Mouse (Mus musculus): Measurements from ENCODE around the gene Kmt5c. TPM values are rescaled to one million over a fixed set of nuclear protein-coding genes. Genes with fewer than 3 reads are reported as not detected.

Kmt5c gene
- polyA plus RNA-seq (2012; ENCODE audit: insufficient read depth, insufficient read length, missing spikeins) = 20.0 and 25.7 TPM in 2 replicates

- Histone ChIP-seq H3K4me1 (ENCODE audit: control insufficient read depth, insufficient read depth, insufficient read length, low read length) (peaks cover 2% of the 10 kb centered on the region), H3K4me3 (ENCODE audit: insufficient read depth, low read depth, low read length) (peak within 1 kb of the TSS; percentile 79), H3K27ac (replicated peaks; ENCODE audit: low read depth, low read length) (peak within 1 kb of the TSS; percentile 82)
Observed at GRCm38 (mm10) chr7:4739544-4740275, at the start of gene Kmt5c. Kmt5c (plus strand) TSS chr7:4740115.

- no peaks in the 10 kb centered on the region for H3K4me1 ChIP-seq (ENCODE audit: control insufficient read depth, insufficient read depth, insufficient read length, low read length)
- H3K4me3 ChIP-seq (ENCODE audit: insufficient read depth, low read depth, low read length) = peak within 1 kb of the TSS; percentile 18; the same call in 1 of the 2 replicates
- H3K27ac ChIP-seq (replicated peaks; ENCODE audit: low read depth, low read length) = no peak within 1 kb of the TSS
Observed at GRCm38 (mm10) chr7:4690387-4690786, 49.5 kb upstream of the Kmt5c start, which contains the start of gene Brsk1. Brsk1 (plus strand) TSS chr7:4690604.

GRCm38 (mm10) chr7:4690951-4691653 is 48.8 kb upstream of the Kmt5c start:
- no peak overlapping the region for H3K27ac ChIP-seq (replicated peaks; ENCODE audit: low read depth, low read length)
- peak overlapping the region; percentile 18; the same call in 1 of the 2 replicates for H3K4me3 ChIP-seq (ENCODE audit: insufficient read depth, low read depth, low read length)
- H3K4me1 ChIP-seq (ENCODE audit: control insufficient read depth, insufficient read depth, insufficient read length, low read length) = no peaks in the 10 kb centered on the region

GRCm38 (mm10) chr7:4693004-4693403 is 46.9 kb upstream of the Kmt5c start:
- H3K4me1 ChIP-seq (ENCODE audit: control insufficient read depth, insufficient read depth, insufficient read length, low read length) = no peaks in the 10 kb centered on the region
- no peak overlapping the region for H3K27ac ChIP-seq (replicated peaks; ENCODE audit: low read depth, low read length)
- H3K4me3 ChIP-seq (ENCODE audit: insufficient read depth, low read depth, low read length) = no peak overlapping the region

- Histone ChIP-seq H3K4me1 (ENCODE audit: control insufficient read depth, insufficient read depth, insufficient read length, low read length) (no peaks in the 10 kb centered on the region), H3K4me3 (ENCODE audit: insufficient read depth, low read depth, low read length) (no peak overlapping the region), H3K27ac (replicated peaks; ENCODE audit: low read depth, low read length) (no peak overlapping the region)
Observed at GRCm38 (mm10) chr7:4702334-4702733, 37.6 kb upstream of the Kmt5c start.

- H3K4me3 ChIP-seq (ENCODE audit: insufficient read depth, low read depth, low read length) = no peak overlapping the region
- H3K27ac ChIP-seq (replicated peaks; ENCODE audit: low read depth, low read length) = no peak overlapping the region
- H3K4me1 ChIP-seq (ENCODE audit: control insufficient read depth, insufficient read depth, insufficient read length, low read length) = no peaks in the 10 kb centered on the region
Observed at GRCm38 (mm10) chr7:4703195-4703594, 36.7 kb upstream of the Kmt5c start.

GRCm38 (mm10) chr7:4705098-4705497 is 34.8 kb upstream of the Kmt5c start:
- Histone ChIP-seq H3K4me1 (ENCODE audit: control insufficient read depth, insufficient read depth, insufficient read length, low read length) (no peaks in the 10 kb centered on the region), H3K27ac (replicated peaks; ENCODE audit: low read depth, low read length) (no peak overlapping the region), H3K4me3 (ENCODE audit: insufficient read depth, low read depth, low read length) (no peak overlapping the region)

- Histone ChIP-seq H3K4me1 (ENCODE audit: control insufficient read depth, insufficient read depth, insufficient read length, low read length) (no peaks in the 10 kb centered on the region), H3K27ac (replicated peaks; ENCODE audit: low read depth, low read length) (no peak overlapping the region), H3K4me3 (ENCODE audit: insufficient read depth, low read depth, low read length) (no peak overlapping the region)
Observed at GRCm38 (mm10) chr7:4712594-4712993, 27.3 kb upstream of the Kmt5c start.

GRCm38 (mm10) chr7:4716955-4717354 is 23.0 kb upstream of the Kmt5c start:
- H3K4me1 ChIP-seq (ENCODE audit: control insufficient read depth, insufficient read depth, insufficient read length, low read length) = no peaks in the 10 kb centered on the region
- H3K27ac ChIP-seq (replicated peaks; ENCODE audit: low read depth, low read length) = no peak overlapping the region
- no peak overlapping the region for H3K4me3 ChIP-seq (ENCODE audit: insufficient read depth, low read depth, low read length)

- no peaks in the 10 kb centered on the region for H3K4me1 ChIP-seq (ENCODE audit: control insufficient read depth, insufficient read depth, insufficient read length, low read length)
- H3K4me3 ChIP-seq (ENCODE audit: insufficient read depth, low read depth, low read length) = no peak overlapping the region
- H3K27ac ChIP-seq (replicated peaks; ENCODE audit: low read depth, low read length) = no peak overlapping the region
Observed at GRCm38 (mm10) chr7:4719276-4719675, 20.6 kb upstream of the Kmt5c start.

- H3K4me1 ChIP-seq (ENCODE audit: control insufficient read depth, insufficient read depth, insufficient read length, low read length) = no peaks in the 10 kb centered on the region
- 0 out of 2 replicates have a peak overlapping the region, but pooled peaks have one; percentile 31 for H3K27ac ChIP-seq (replicated peaks; ENCODE audit: low read depth, low read length)
- peak overlapping the region; percentile 45 for H3K4me3 ChIP-seq (ENCODE audit: insufficient read depth, low read depth, low read length)
Observed at GRCm38 (mm10) chr7:4723508-4723907, 16.4 kb upstream of the Kmt5c start.

- H3K4me3 ChIP-seq (ENCODE audit: insufficient read depth, low read depth, low read length) = peak overlapping the region; percentile 12; the same call in 1 of the 2 replicates
- H3K27ac ChIP-seq (replicated peaks; ENCODE audit: low read depth, low read length) = peak overlapping the region; percentile 55; the same call in 1 of the 2 replicates
- no peaks in the 10 kb centered on the region for H3K4me1 ChIP-seq (ENCODE audit: control insufficient read depth, insufficient read depth, insufficient read length, low read length)
Observed at GRCm38 (mm10) chr7:4724359-4724758, 15.6 kb upstream of the Kmt5c start.

GRCm38 (mm10) chr7:4725169-4725568 is 14.7 kb upstream of the Kmt5c start, which contains the start of gene Tmem150b:
Tmem150b (minus strand) TSS chr7:4725249.
- H3K4me1 ChIP-seq (ENCODE audit: control insufficient read depth, insufficient read depth, insufficient read length, low read length) = no peaks in the 10 kb centered on the region
- H3K4me3 ChIP-seq (ENCODE audit: insufficient read depth, low read depth, low read length) = peak within 1 kb of the TSS; percentile 12; the same call in 1 of the 2 replicates
- peak within 1 kb of the TSS; percentile 55 for H3K27ac ChIP-seq (replicated peaks; ENCODE audit: low read depth, low read length)

GRCm38 (mm10) chr7:4731090-4731489 is 8.8 kb upstream of the Kmt5c start:
- H3K4me3 ChIP-seq (ENCODE audit: insufficient read depth, low read depth, low read length) = no peak overlapping the region
- peaks cover 7% of the 10 kb centered on the region for H3K4me1 ChIP-seq (ENCODE audit: control insufficient read depth, insufficient read depth, insufficient read length, low read length)
- no peak overlapping the region for H3K27ac ChIP-seq (replicated peaks; ENCODE audit: low read depth, low read length)

GRCm38 (mm10) chr7:4732968-4733392 is 6.9 kb upstream of the Kmt5c start:
- Histone ChIP-seq H3K4me3 (ENCODE audit: insufficient read depth, low read depth, low read length) (no peak overlapping the region), H3K27ac (replicated peaks; ENCODE audit: low read depth, low read length) (peak overlapping the region; percentile 35), H3K4me1 (ENCODE audit: control insufficient read depth, insufficient read depth, insufficient read length, low read length) (peaks cover 7% of the 10 kb centered on the region)

Measured in brown adipose tissue, adult 24 weeks (tissue).